Mouse (Mus musculus): ENCODE results near the gene Med26. TPM values are rescaled to one million over a fixed set of nuclear protein-coding genes. Genes with fewer than 3 reads are reported as not detected.

Med26 gene
- polyA plus RNA-seq (2012; rRNA removed; ENCODE audit: low replicate concordance) = 8.5 and 14.0 TPM in 2 replicates

GRCm38 (mm10) chr8:72547802-72548643 is at the start of gene Med26:
Gene Med26, minus strand, starts transcription at chr8:72548270.

DNA sequence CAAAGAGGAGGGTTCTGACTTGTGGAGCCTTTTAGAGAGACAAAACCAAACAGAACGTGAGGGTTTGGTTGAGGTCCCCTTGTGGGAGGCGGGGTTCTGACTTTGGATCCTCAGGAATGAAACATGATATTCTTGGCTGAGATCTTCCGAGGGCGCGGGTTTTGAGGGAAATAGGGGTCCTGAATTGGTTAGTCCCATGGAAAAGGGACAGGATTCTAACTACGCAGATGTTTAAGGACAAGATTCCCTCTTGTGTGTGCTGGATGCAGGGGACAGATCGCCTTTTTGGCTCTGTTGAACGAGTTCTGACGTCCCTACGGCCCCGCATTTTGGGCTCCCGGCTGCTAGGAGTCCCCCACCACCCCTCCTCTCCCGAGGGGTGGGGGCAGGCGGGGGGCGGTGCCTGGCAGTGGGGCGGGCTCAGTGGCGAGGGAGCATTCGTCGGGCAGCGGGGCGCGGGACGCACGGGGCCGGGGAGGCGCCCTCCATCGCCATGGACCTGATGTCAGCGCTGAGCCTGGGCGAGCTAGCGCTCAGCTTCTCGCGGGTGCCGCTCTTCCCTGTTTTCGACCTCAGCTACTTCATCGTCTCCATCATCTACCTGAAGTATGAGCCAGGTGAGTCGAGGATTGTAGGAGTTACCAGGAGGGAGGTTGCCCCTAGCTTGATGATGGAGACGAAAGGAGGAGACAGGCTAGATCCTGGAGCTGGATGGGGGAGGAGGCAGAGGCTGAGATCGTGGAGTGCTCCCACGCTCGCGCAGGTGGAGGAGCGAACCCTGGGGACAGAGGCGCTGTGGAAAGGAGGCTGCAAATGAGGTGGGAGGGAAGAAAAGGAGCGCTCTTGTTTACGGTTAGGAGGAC is 23.8 kb upstream of the Med26 start, which contains the start of gene Tmem38a:
Gene Tmem38a (plus strand): TSS at position 445 of the 863 bp plus-strand sequence.

GRCm38 (mm10) chr8:72570633-72571610 is 22.9 kb upstream of the Med26 start, which contains the start of gene Smim7:
Gene Smim7, minus strand, starts transcription at chr8:72571088.

DNA sequence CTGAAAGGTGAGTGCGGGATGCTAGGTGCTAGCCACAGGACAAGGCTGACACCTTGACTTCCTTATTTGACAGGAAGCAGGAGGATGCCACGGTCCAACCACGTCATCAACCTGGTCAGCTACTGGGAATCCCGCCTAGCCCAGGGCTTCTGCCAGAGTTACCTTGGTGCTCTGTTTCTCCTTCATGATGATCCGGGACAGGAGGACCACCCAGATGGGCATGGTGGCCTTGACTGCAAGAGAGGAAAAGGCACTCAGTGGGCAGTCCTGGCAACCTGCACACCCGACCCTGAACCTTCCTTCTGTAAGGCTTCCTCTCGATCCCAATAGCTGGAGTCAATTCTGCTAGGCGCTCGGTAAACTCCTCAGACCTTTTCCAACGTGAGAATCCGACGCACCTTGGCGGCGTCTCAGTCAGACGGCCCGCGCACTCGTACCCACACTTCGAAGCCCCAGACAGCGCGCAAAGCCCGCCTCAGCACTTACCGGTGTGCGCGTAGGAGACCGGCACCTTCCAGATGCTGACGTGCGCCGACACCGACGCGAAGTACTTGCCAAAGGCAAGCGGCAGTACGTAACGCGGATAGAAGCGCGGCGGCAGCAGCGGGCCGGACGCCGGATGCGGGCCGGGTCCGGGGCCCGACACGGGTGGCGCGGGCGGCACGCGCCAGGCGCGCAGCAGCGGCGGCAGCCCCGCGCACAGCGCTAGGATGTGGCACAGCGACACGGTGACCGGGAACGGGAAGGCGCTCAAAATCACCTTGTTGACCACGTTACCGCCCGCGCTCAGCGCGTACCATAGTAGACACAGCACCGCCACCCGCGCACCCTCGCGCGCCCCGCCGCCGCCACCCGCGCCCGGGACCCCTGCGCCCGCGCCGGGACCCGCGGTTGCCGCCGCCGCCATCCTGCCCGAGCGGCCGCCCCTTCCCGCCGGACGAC is 56.1 kb downstream of the Med26 start, which contains the start of gene Slc35e1:
Gene Slc35e1 (minus strand): TSS at position 935 of the 942 bp plus-strand sequence.

DNA sequence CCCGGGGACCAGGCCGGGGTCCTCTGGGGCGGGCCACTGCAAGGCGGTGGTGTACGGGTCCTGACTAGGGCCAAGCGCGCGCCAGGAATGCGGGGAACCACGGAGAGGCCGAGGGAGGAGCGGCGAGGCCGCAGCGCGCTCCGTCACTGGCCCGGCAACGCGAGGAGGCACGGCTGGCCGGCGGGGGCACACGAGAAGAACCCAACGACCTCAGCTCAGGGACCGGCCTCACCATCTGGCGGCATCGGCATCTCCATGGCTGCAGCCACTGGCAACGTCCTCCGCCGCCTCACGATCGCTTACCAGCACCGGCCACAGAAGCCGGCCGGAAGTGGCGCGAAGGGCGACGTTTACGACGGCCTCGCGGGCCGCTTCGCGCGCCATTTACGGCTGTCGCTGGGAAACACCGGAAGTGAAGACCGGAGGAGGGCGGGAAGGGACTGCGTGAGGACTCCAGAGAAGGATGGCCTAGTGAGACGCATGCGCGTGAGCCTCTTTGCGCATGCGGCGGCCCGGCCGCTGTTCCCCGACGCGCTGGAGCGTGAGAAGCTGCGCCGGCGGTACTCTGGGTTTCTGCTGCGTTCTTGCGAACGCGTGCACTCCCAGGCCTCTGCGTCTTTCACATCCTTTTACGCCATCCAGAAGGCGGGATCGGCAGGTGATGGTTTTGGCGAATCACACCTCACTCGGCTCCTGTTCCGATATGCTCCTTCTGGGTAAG is 73.1 kb downstream of the Med26 start, which contains the start of gene Cherp:
Gene Cherp (minus strand): TSS at position 401 of the 721 bp plus-strand sequence.

Other genes starting within 250 kb of the Med26 start
- not detected in 2 replicates for gene Gm10282, start 243.0 kb downstream of the Med26 start, polyA plus RNA-seq (2012; rRNA removed; ENCODE audit: low replicate concordance)
- gene Klf2, start 229.2 kb downstream of the Med26 start, polyA plus RNA-seq (2012; rRNA removed; ENCODE audit: low replicate concordance) = 15.6 and 42.1 TPM in 2 replicates
- 17.3 and 17.9 TPM in 2 replicates for gene Eps15l1, start 126.8 kb downstream of the Med26 start, polyA plus RNA-seq (2012; rRNA removed; ENCODE audit: low replicate concordance)
- not detected in 2 replicates for gene Calr3, start 104.4 kb downstream of the Med26 start, polyA plus RNA-seq (2012; rRNA removed; ENCODE audit: low replicate concordance)
- 2.3 and 3.4 TPM in 2 replicates for gene 1700030K09Rik, start 104.4 kb downstream of the Med26 start, polyA plus RNA-seq (2012; rRNA removed; ENCODE audit: low replicate concordance)
- gene Cherp, start 73.0 kb downstream of the Med26 start, polyA plus RNA-seq (2012; rRNA removed; ENCODE audit: low replicate concordance) = 35.4 and 46.2 TPM in 2 replicates
- 112 and 120 TPM in 2 replicates for gene Slc35e1, start 55.7 kb downstream of the Med26 start, polyA plus RNA-seq (2012; rRNA removed; ENCODE audit: low replicate concordance)
- 26.3 and 35.9 TPM in 2 replicates for gene Smim7, start 22.8 kb upstream of the Med26 start, polyA plus RNA-seq (2012; rRNA removed; ENCODE audit: low replicate concordance)
- 13.8 and 15.1 TPM in 2 replicates for gene Tmem38a, start 23.8 kb upstream of the Med26 start, polyA plus RNA-seq (2012; rRNA removed; ENCODE audit: low replicate concordance)
- gene Nwd1, start 98.4 kb upstream of the Med26 start, polyA plus RNA-seq (2012; rRNA removed; ENCODE audit: low replicate concordance) = 0.01 and 0.11 TPM in 2 replicates
- gene Sin3b, start 175.0 kb upstream of the Med26 start, polyA plus RNA-seq (2012; rRNA removed; ENCODE audit: low replicate concordance) = 76.3 and 81.7 TPM in 2 replicates
- gene F2rl3, start 213.6 kb upstream of the Med26 start, polyA plus RNA-seq (2012; rRNA removed; ENCODE audit: low replicate concordance) = 4.5 and 8.3 TPM in 2 replicates